Mouse (Mus musculus) cortical plate, adult 2 months (tissue): ENCODE measurements at regions not wholly inside any gene's neighbourhood (a gene's known extent, or its start where the extent isn't known, plus 50 kb on each side); places are given as distances from the start of the nearest gene placed in this dataset.

Source experiments
- CTCF ChIP-seq: fragments of 200-500 bp; IDR thresholded peaks from 2 replicates; pipeline ENCODE4 v1.5.1; 2011; ENCODE audit warnings: mild to moderate bottlenecking, control low read depth, low read length; ENCODE audit not compliant: insufficient read depth; ENCODE audit errors: extremely low read depth
- POLR2A ChIP-seq: fragments of 200-500 bp; IDR thresholded peaks from 2 replicates; pipeline ENCODE4 v1.6.1; 2011; ENCODE audit warnings: mild to moderate bottlenecking, low read length, control low read depth; ENCODE audit not compliant: insufficient read depth; ENCODE audit errors: extremely low read depth

- no peak for TF ChIP-seq POLR2A
- TF ChIP-seq CTCF = no peak
Measured at GRCm38 (mm10) chr17:9723484-9723883, 54.0 kb upstream of the Pabpc6 start.
